Mouse (Mus musculus) heart, postnatal 14 days (tissue): ENCODE measurements around the gene Naif1. TPM values are rescaled to one million over a fixed set of nuclear protein-coding genes. Genes with fewer than 3 reads are reported as not detected.

Experiments
- DNase-seq, 2 experiments: peaks; one replicate each; pipeline ENCODE4 v3.0.0; 2021 to 2022
- intact Hi-C: fragments of 180-260 bp; cut with DNase I; formaldehyde crosslinking; loops from one replicate; pipeline ENCODE4 v1.15.1; 2025
- total RNA-seq, 2 experiments: library from RNA; stranded (reverse); gene quantifications; 2 replicates each; pipeline ENCODE4 v1.2.3; 2021

Gene Naif1
- total RNA-seq, 2 experiments from 2014 or later = 3.1 to 3.4 TPM

- intact Hi-C loops = no loop called here
- DNase-seq = no peak
Measured at GRCm38 (mm10) chr2:32492661-32493060, 42.4 kb downstream of the Naif1 start.

- DNase-seq = no peak
- intact Hi-C loops = no loop called here
Measured at GRCm38 (mm10) chr2:32493301-32493701, 43.0 kb downstream of the Naif1 start.

GRCm38 (mm10) chr2:32494522-32494921 is 44.3 kb downstream of the Naif1 start:
- intact Hi-C loops = no loop called here
- DNase-seq = no peak

- peak in 1 of 2 experiments; percentile 47 for DNase-seq
Measured at GRCm38 (mm10) chr2:32495185-32495726, 45.0 kb downstream of the Naif1 start.

GRCm38 (mm10) chr2:32496190-32496589 is 45.9 kb downstream of the Naif1 start:
- intact Hi-C loops = no loop called here
- no peak for DNase-seq

More at GRCm38 (mm10) chr2:32495185-32495726, 45.0 kb downstream of the Naif1 start:
- intact Hi-C loops = no loop called here

GRCm38 (mm10) chr2:32499365-32499764 is 49.1 kb downstream of the Naif1 start:
- DNase-seq = no peak
- intact Hi-C loops = no loop called here

GRCm38 (mm10) chr2:32500461-32500860 is 50.2 kb downstream of the Naif1 start:
- intact Hi-C loops = no loop called here

GRCm38 (mm10) chr2:32501754-32502324 is 51.6 kb downstream of the Naif1 start:
- DNase-seq = no peak
- intact Hi-C loops = no loop called here

More at GRCm38 (mm10) chr2:32500461-32500860, 50.2 kb downstream of the Naif1 start:
- no peak for DNase-seq

- DNase-seq = no peak
- intact Hi-C loops = no loop called here
Measured at GRCm38 (mm10) chr2:32502843-32503242, 52.6 kb downstream of the Naif1 start.

GRCm38 (mm10) chr2:32503588-32503987 is 53.3 kb downstream of the Naif1 start:
- DNase-seq = no peak
- intact Hi-C loops = no loop called here

GRCm38 (mm10) chr2:32505536-32505935 is 55.3 kb downstream of the Naif1 start:
- intact Hi-C loops = no loop called here
- no peak for DNase-seq

Other genes with a start within 250 kb of the Naif1 start
- gene Pomt1, start 213.9 kb upstream of the Naif1 start, total RNA-seq = 10 to 100 TPM; 11.7 to 13.4 TPM
- 10 to 100 TPM; 26.1 to 26.7 TPM for gene Uck1, start 190.3 kb upstream of the Naif1 start, total RNA-seq
- 10 to 100 TPM; 67.9 to 70.5 TPM for gene Golga2, start 163.1 kb upstream of the Naif1 start, total RNA-seq
- 100 to 1,000 TPM; 153 to 156 TPM for gene Swi5, start 162.4 kb upstream of the Naif1 start, total RNA-seq
- gene Ciz1, start 98.1 kb upstream of the Naif1 start, total RNA-seq = 10 to 100 TPM; 32.2 to 36.5 TPM
- 1 to 10 TPM; 9.1 TPM for gene Dnm1, start 97.1 kb upstream of the Naif1 start, total RNA-seq
- gene 1110008P14Rik, start 68.5 kb upstream of the Naif1 start, total RNA-seq = 10 to 100 TPM; 45.3 to 48.2 TPM
- 1 to 10 TPM; 3.8 to 6.5 TPM for gene Lcn2, start 62.2 kb upstream of the Naif1 start, total RNA-seq
- 10 to 100 TPM; 65.0 to 75.7 TPM for gene Ptges2, start 54.6 kb upstream of the Naif1 start, total RNA-seq
- 10 to 100 TPM in 1 of 2 experiments, 1 to 10 TPM in 1; 9.7 to 15.5 TPM for gene Slc25a25, start 988 bp downstream of the Naif1 start, total RNA-seq
- gene Fam102a, start 84.9 kb downstream of the Naif1 start, total RNA-seq = 1 to 10 TPM; 8.6 to 9.7 TPM
- gene Dpm2, start 120.4 kb downstream of the Naif1 start, total RNA-seq = 10 to 100 TPM; 21.4 to 22.7 TPM
- gene Pip5kl1, start 124.3 kb downstream of the Naif1 start, total RNA-seq = not detected
- gene 9430097D07Rik, start 125.2 kb downstream of the Naif1 start, total RNA-seq = not detected
- gene St6galnac4, start 136.6 kb downstream of the Naif1 start, total RNA-seq = 10 to 100 TPM; 22.8 to 23.6 TPM
- gene St6galnac6, start 149.3 kb downstream of the Naif1 start, total RNA-seq = 100 to 1,000 TPM in 1 of 2 experiments, 10 to 100 TPM in 1; 97.9 to 104 TPM
- 100 to 1,000 TPM; 595 to 617 TPM for gene Ak1, start 171.3 kb downstream of the Naif1 start, total RNA-seq
- gene Eng, start 196.1 kb downstream of the Naif1 start, total RNA-seq = 100 to 1,000 TPM; 148 to 162 TPM